Mouse (Mus musculus) layer of hippocampus, adult 11-12 months (tissue): ENCODE results near the gene 9530003J23Rik.
"Not testable (repeated sequence)": the region's sequence is repeated elsewhere in the genome, so short reads cannot be mapped to it uniquely, and the experiment has no call there.

Experiments
- DNase-seq: peaks from one replicate; pipeline ENCODE4 v3.0.0; 2022; ENCODE audit warnings: low spot score

9530003J23Rik gene

GRCm38 (mm10) chr10:117238603-117239002 is at the start of gene 9530003J23Rik:
Gene 9530003J23Rik (minus strand): TSS chr10:117238703.
- no peak for DNase-seq

- DNase-seq: no peak
Observed at GRCm38 (mm10) chr10:117287226-117287850, 48.8 kb upstream of the 9530003J23Rik start.

- no peak for DNase-seq
Observed at GRCm38 (mm10) chr10:117286366-117286970, 48.0 kb upstream of the 9530003J23Rik start.

- not testable (repeated sequence) for DNase-seq
Observed at GRCm38 (mm10) chr10:117285584-117285983, 47.1 kb upstream of the 9530003J23Rik start.

- no peak for DNase-seq
Observed at GRCm38 (mm10) chr10:117284578-117285520, 46.3 kb upstream of the 9530003J23Rik start.

GRCm38 (mm10) chr10:117283871-117284577 is 45.5 kb upstream of the 9530003J23Rik start:
- no peak for DNase-seq

GRCm38 (mm10) chr10:117283196-117283595 is 44.7 kb upstream of the 9530003J23Rik start:
- DNase-seq: not testable (repeated sequence)

GRCm38 (mm10) chr10:117282551-117282950 is 44.0 kb upstream of the 9530003J23Rik start:
- DNase-seq: no peak

- DNase-seq: no peak
Observed at GRCm38 (mm10) chr10:117282049-117282448, 43.5 kb upstream of the 9530003J23Rik start, which contains the start of gene Lyz2. Gene Lyz2 (minus strand): TSS chr10:117282321.

GRCm38 (mm10) chr10:117281381-117281920 is 42.9 kb upstream of the 9530003J23Rik start:
- no peak for DNase-seq

GRCm38 (mm10) chr10:117280000-117280399 is 41.5 kb upstream of the 9530003J23Rik start:
- DNase-seq: no peak

- not testable (repeated sequence) for DNase-seq
Observed at GRCm38 (mm10) chr10:117278510-117278909, 40.0 kb upstream of the 9530003J23Rik start.

- DNase-seq: not testable (repeated sequence)
Observed at GRCm38 (mm10) chr10:117277779-117278178, 39.3 kb upstream of the 9530003J23Rik start.

- no peak for DNase-seq
Observed at GRCm38 (mm10) chr10:117275681-117276369, 37.3 kb upstream of the 9530003J23Rik start.

- DNase-seq: not testable (repeated sequence)
Observed at GRCm38 (mm10) chr10:117274645-117275044, 36.1 kb upstream of the 9530003J23Rik start.

GRCm38 (mm10) chr10:117272023-117272422 is 33.5 kb upstream of the 9530003J23Rik start:
- no peak for DNase-seq

- DNase-seq: no peak
Observed at GRCm38 (mm10) chr10:117259870-117260269, 21.4 kb upstream of the 9530003J23Rik start.

- no peak for DNase-seq
Observed at GRCm38 (mm10) chr10:117235866-117236265, 2.6 kb downstream of the 9530003J23Rik start.

- no peak for DNase-seq
Observed at GRCm38 (mm10) chr10:117234825-117235224, 3.7 kb downstream of the 9530003J23Rik start.

GRCm38 (mm10) chr10:117229826-117230225 is 8.7 kb downstream of the 9530003J23Rik start:
- DNase-seq: no peak

- no peak for DNase-seq
Observed at GRCm38 (mm10) chr10:117226002-117226401, 12.5 kb downstream of the 9530003J23Rik start.
